Mouse (Mus musculus): ENCODE data around the gene Pofut1.

The Pofut1 gene

DNA sequence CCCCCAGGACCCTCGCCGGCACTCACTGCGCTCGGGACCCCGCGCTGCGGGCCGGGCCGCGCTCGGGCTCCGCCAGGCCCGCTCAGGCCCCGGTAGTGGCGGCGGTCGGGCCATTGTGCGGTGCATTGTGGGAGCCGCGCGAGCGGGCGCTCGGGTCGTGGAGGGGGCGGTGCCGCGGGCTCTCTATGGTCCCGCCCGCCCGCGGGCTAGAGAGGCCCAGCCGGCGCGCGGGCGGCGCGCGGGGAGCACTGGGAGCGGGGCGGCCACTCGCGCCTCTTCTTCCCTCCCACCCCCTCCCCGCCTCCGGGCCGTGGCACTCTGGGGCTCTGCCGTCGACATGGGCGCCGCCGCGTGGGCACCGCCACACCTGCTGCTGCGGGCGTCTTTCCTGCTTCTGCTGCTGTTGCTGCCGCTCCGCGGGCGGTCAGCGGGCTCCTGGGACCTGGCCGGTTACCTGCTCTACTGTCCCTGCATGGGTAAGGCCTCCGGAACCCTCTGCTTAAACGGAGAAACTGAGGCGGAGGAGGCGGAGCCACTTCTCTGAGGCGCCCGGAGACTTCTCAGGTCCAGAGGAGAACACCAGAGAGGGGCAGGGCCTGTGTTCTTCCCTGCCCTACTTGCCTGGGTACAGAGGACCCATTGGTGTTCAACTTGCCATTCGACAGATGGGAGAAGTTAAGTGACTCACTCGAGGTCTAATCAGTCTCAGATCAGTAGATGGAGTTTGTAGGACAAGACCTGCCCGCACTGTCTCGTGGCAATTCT lies at the start of gene Pofut1, which contains the start of gene Plagl2:
Gene Pofut1, plus strand, starts transcription at position 284 of the 765 bp plus-strand sequence.
Gene Plagl2, minus strand, starts transcription at position 177 of the 765 bp plus-strand sequence.
- DNase-seq (ENCODE audit: low spot score) = peak; percentile 90

DNA sequence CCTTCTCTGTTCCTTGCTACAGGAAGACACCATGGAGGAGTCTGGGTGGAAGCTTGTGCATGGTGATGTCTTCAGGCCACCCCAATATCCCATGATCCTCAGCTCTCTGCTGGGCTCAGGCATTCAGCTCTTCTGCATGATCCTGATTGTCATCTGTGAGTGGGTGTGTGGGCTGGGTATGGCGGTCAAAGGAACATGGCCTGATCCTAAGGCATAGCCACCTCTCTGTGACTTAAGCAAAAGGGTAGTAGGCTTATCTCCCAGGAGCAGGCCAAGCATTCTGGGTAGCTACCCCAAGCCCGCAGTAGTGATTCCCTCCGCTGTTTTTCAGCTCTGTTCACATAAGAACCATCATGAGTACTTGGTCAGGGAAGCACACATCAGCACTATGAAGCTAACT lies 47.1 kb upstream of the Pofut1 start:
- no peak for DNase-seq (ENCODE audit: low spot score)

DNA sequence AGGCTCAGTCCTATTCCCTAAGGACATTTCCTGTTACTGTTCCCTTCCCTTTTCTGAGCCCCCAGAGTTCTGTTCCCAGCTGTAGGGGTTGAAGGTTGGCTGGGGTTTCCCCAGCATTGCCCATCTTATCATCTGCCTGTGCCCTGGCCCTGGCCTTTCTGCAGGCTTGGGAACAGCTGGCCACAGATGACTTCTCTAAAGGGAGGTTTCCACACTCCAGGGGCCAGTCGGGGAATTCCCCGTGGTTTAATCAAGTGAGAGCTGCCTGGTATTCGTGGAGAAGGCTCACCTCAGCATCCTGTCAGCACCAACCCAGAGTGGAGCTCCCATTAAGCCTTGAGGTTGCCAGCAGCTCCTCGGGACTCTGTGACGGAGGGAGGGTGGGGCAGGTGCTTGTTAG lies 42.8 kb upstream of the Pofut1 start:
- no peak for DNase-seq (ENCODE audit: low spot score)

DNA sequence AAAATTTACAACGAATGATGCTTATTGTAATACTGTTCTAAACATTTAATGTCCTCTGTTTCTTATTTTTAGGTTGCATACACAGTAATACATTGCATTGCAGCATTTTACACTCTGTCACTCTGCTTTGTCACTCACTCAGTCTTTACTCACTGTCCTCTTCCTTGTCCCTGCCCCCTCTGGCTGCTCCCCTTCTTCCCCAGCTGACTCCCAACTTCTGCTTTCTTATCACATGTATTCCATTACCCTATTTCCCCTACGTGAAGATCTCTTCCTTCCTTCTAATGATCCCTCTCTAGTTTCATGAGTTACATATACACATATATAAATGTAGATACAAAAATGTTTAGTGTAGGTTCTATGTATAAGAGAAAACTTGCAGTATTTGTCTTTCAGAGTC lies 42.2 kb upstream of the Pofut1 start:
- DNase-seq (ENCODE audit: low spot score) = no peak

DNA sequence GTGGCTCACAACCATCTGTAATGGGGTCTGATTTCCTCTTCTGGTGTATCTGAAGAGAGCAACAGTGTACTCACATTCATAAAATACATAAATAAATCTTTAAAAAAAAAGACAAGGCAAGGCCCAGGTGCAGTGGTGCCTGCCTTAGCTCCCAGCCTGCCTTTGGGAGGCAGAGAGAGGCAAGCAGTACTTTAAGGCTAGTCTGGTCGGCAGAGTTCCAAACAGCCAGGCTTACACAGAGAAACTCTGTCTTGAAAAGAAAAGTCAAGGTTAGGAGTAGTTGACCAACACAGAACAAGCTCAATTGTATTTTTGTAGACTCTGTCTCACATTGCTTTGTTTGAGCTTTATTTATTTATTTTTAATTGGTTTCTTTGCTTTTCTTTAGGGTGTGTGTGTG lies 38.6 kb upstream of the Pofut1 start:
- DNase-seq (ENCODE audit: low spot score) = no peak

DNA sequence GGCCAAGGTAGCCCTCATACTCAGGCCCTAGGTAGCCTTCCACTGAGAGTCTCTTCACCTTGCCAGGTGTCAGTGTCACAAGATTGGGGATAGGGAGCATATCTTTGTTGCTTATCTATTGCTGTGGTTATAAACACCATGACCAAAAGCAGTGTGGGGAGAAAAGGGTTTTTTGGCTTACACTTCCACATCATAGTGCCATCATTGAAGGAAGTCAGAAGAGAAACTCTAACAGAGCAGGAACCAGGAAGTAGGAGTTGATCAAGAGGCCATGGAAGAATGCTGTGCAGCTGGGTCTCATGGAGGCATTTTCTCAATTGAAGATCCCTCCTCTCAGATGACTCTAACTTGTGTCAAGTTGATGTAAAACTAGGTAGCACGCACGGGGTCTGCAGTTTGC lies 33.2 kb upstream of the Pofut1 start:
- no peak for DNase-seq (ENCODE audit: low spot score)

DNA sequence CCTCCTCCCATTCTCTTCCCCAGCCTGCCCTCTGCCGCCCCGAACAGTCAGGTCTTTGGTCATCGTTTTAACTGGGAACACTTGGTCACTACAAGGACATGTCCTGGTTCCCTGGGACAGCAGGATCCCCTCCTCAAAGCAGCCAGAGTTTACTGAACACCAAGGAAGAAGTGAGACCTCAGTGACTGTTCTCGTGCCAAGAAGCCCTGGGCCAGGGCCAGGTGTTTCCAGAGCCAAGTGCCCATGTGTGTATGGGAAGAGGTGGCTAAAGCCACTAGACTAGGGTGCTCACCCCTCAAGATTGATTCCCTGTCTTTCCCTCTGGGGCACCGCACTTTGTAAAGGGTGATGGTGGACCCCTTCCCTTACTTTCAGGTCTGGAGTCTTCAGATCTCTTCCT lies 32.0 kb upstream of the Pofut1 start:
- no peak for DNase-seq (ENCODE audit: low spot score)

DNA sequence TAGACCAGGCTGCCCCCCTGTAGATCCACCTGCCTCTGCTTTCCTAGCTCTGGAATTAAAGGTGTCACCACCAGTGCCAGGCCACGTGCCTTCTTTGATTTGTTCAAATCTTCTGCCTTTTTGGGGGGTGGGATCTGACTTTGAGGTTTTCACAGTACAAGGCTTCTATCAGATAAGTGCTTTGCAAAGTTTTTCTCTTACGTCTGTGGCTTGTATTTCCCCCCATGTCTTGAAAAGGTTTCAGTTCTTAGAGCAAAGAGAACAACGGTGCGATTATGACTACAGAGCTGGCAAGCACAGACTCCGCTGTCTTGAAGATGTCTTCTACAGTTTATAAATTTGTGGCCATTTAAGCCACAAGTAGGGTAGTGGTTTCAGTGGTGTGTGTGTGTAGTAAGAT lies 29.9 kb upstream of the Pofut1 start:
- no peak for DNase-seq (ENCODE audit: low spot score)

DNA sequence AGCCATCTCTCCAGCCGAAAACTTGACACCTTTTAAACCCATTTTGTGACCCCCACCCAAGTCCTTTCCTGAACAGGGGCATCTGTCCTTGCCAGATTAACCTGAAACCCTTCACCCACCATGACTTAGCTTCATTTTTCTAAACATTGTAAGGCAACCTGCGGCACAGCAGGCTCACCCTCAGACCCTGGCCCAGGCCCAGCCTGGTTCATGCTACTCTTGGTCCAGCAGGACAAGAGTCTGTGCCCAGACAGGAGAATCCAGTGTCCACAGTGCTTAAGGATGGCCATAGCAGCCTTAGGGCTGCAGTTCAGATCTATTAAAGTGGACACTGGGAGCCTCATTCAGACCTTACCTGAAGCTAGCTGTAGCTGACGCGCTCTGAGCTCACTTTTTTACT lies 28.0 kb upstream of the Pofut1 start:
- DNase-seq (ENCODE audit: low spot score) = no peak

DNA sequence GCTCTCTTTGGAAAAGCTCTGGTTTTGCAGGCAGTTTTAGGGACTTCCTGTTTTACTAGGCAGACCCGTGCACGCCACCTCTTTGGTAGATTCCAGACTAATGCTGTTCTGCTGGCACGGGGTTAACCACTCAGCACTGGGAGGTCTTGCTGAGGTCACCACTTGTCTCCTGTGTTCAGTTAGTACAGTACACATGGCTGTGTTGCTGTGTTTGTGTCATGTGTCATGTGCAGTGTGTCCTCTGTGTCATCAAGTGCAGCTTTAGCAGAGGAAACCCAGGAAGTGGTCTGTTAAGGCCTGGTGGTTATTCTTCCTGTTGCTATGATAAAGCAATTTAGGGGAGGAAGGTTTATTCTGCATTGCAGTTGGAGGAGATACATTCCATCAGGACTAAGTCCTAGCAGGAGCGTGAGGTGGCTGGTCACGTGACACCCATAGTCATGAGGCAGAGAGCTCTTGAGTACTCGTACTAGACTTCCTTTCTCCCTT lies 26.5 kb upstream of the Pofut1 start:
- DNase-seq (ENCODE audit: low spot score) = no peak

DNA sequence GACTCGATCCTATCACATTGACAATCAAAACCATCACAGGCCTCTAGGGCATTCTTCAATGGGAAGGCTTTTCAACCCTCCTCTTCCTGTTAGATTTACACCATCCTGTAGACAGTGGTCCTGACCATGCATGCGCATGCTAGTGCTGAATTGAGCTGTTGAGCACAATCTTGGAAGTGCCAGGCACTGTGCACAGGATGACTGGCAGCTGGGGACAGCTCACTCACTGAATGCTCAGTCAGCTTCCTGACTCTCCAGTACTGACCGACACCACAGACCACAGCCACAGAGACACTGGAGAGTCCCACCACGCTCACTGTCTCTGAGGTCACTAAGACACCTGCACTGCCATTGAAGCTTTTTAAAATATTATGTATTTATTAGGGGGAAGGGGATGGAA lies 25.9 kb upstream of the Pofut1 start:
- no peak for DNase-seq (ENCODE audit: low spot score)

DNA sequence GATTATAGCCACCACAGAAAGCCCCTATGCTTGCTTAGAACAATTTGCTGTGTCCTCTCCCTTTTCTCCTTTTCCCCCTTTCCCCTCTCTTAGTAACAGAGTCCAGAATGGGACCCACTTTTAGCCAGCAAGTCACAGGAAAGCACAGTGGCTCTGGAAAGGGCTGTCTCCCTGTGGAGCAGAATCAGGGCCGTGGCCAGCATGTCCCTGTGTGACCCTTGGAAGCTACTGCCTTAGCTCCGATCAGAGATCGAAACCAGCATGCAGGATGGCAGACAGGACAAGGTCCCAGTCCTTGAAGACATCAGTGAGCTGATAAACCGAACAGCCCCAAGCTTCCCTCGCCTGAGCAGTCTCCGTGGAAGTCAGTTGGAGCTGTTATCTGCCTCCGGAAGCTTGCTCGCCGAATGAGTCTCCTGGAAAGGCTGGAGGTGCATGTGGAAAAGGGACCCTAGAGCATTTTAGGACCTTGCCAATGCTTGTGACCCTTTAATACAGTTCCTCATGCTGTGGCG lies 23.4 kb upstream of the Pofut1 start:
- no peak for DNase-seq (ENCODE audit: low spot score)

DNA sequence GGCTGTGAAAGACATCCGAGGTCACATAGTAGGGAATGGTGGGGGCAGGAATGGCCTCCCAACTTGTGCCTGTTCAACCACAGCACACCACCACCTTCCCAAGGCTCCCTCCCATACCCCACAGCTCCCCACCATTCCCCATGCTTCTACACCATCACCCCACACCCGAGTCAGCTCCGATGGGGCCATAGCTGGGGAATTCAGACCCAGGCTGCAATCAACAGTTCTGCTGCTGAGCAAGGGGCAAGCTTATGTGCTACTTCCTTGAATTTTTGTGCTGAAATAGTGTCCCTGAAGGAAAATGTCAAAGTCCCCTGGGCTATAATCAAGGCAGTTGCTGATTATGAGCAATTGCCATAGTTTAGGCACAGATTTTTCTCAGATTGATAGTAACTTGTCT lies 22.8 kb upstream of the Pofut1 start:
- no peak for DNase-seq (ENCODE audit: low spot score)

DNA sequence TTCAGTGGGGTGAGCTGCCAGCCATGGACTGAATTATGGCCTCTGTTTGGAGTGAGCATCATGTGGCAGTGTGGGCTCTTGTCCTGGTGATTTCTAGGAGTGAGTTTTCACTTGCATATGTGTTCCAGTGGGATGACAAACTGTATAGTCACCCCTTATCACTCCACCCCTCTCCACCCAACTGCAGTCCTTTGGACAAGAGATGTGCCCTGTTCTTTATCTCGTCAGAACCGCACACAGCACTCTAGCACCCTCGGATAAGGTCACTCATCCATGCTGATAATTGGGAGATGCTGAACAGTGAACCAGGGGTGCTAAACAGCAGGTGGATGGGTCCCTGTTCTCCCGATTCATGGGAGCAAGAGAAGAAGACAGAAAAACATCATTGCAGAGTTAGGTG lies 19.7 kb upstream of the Pofut1 start:
- no peak for DNase-seq (ENCODE audit: low spot score)

DNA sequence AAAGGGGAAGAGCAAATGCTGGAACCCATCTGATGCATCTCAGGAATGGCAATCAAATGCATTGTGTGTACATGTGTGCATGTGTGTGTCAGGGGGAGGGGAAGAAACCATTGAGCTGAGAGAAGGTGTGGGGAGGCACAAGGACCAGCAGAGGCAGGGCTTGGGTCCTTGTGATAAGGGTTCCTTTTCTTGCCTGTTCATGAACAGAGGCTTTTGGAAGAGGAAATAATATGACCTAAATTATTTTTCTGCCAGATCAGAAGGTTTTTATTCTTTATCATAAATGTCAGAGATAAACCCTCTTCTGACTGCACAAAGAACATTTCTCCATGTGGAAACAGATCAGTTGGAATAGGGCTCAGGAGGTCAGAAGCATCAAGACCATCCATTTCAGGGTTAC lies 19.2 kb upstream of the Pofut1 start:
- DNase-seq (ENCODE audit: low spot score) = no peak

DNA sequence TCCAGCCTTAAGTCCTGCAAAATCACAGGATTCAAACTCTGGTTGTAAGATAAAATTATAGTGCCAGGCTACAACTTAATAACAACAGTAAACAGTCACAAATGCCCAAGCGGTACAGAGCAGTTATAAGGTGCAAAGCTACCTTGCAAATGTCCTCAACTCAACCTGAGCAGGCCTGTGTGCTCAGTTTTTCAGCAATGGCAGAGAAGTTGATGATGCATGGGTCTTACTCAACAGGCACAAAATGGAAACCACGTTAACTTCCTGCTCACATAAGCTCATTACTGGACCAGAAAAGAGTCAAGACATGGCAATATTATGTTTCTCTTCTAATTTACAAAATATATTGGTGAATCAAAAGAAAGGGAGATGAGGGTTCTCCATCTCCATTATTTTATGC lies 18.8 kb upstream of the Pofut1 start:
- no peak for DNase-seq (ENCODE audit: low spot score)

DNA sequence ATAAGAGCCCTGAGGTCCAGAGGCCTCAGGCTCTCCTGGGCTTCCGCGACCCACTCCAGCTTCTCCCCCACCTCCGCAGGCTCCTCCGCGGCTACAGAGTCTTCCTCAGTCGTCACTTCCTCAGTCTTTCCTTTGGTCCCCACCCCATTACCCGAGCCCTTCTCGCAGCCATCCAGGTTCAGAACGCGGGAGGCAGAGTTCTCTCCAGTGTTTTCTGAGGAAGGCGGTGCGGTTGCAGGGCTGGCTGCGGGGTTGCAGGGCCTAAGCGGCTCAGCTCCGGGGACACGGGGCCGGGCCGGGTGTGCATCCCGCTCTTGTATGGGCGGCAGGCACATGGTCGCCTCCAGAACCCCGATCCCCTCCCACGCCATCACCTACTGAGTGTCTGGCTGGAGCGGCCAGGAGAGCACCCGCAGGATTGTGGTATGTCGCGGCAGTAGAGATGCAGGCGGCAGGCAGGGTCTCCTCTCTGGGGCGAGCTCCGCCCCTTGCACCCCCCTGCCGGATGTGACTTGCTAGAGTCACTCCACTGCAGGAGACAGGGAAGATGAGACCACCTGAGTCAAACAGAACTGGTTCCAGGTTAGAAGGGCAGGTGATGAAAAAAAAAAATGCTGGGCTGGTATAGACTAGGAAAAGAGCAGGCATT lies 16.3 kb upstream of the Pofut1 start, which contains the start of gene Tspyl3:
Gene Tspyl3, minus strand, starts transcription at position 496 of the 649 bp plus-strand sequence.
- peak; percentile 23 for DNase-seq (ENCODE audit: low spot score)

DNA sequence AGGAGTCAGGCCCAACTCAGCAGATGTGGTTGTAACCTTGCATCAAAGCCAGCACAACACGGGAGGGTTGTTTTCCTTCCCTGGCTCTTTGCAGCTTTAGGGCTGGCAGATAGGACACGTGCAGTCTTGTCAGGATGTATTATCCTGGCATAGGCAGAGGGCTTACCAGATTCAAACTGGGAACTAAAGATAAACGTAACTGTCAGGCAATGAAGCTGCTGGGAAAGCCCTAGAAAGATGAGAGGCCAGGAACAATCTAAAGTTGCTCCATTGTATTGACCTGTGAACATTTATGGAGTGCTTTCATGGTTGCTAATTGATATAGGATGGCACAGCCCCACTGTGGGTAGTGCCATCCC lies 15.8 kb upstream of the Pofut1 start:
- no peak for DNase-seq (ENCODE audit: low spot score)

DNA sequence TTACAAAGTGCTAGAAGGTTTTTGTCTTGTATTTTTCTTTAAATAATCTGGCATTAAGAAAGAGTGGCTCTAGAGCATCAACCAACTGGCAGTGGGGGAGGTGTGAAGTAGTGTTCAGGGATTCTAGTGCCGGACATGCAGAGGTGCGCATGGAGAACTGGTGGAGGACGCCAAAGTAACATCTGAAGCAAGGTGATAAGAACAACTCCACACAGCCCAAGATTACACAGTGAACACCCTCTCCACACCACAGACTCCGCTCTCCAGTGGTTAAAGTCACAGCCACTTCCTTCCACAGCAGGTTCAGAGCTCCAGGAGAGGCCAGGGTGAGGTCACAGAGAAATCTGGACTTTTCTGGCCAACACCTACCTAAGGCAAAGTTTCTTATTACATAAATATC lies 13.4 kb upstream of the Pofut1 start:
- DNase-seq (ENCODE audit: low spot score) = no peak

DNA sequence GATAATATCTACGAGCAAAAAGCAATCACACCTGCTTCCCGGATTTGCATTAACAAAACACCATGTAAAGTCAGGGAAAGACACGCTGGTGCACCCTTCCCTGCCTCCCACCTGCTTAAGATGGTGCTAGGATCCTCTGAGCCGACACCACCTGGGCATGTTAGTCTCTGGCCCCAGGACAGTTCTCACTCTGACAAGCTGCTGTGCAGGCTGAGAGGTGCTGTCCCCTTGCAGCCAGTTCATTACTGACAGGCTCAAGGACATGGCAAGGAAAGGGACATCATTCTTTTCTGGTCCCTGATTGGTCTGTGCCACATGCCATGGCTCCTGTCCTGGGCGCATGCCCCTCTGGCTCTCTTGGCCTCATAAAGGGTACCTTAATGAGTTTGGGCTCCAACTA lies 12.8 kb upstream of the Pofut1 start:
- no peak for DNase-seq (ENCODE audit: low spot score)

DNA sequence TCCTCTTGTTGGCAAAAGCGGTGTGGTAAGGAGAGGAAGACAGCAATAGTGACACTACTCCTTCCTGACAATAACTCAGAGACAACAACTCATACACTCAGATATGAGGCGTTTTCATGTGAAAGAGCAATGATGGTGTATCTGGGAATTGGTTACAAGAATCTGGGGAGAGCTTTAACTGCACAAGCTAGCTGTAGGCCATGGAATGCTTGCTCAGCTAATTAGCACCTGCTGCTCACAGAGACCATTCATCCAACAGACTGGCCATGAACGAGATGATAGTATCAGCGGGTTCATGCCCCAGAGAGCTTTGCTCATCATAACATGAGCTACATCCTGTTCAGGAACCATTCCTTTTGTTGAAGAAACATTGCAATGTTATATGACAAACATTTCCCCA lies 4.1 kb upstream of the Pofut1 start:
- no peak for DNase-seq (ENCODE audit: low spot score)

DNA sequence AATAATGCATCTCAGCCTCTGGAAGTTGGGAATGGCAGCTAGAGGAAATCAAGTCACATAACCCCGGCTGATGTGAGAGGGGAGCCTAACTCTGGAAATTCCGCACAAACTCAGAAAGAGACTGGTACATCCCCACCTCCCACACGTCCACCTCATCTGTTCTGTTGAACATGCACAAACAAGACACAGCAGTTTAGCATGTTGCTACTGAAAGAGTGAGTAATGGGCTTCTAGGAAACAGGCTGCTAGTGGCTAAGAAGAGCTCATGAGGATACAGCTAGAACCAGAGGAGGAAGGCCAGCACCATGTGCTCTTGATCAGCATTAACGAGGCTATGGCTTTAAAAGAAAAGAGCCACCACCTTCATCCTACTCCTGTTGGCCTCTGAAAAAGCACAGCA lies 3.4 kb upstream of the Pofut1 start:
- DNase-seq (ENCODE audit: low spot score) = no peak

DNA sequence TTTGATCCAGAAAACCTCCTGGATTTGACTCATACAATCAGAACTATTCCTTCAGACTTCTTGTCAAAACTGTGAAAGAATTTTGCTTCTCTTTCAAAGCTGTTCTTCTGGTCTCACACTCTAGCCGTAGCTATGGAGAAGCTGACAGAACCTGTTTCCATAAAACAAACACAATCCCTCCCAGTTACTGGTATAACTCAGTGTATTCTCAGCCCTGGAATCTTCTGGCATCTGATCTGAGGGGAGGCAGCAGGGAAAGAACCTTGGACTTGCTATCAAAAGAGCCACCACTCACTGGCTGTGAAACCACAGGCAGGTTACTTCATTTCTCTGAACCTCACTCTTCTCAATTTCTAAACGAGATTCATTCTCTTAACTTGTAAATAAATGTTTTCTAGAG lies 2.9 kb upstream of the Pofut1 start:
- no peak for DNase-seq (ENCODE audit: low spot score)

Measured in urinary bladder, postnatal 14 days (tissue).